Mouse (Mus musculus) liver, postnatal 0 days (tissue): ENCODE measurements at regions not wholly inside any gene's neighbourhood (a gene's known extent, or its start where the extent isn't known, plus 50 kb on each side); places are given as distances from the start of the nearest gene placed in this dataset.

Source experiments
- ATAC-seq: fragments of 200-750 bp; cut with Nextera tagmentation; 2 replicates; pipeline ENCODE4 v1.8.0; 2017; ENCODE audit warnings: mild to moderate bottlenecking, moderate library complexity
- DNase-seq: peaks from one replicate; pipeline ENCODE4 v3.0.0-alpha.2; 2016
- H3K27ac ChIP-seq: fragments of 300-500 bp; sonication (generic); 2 replicates; pipeline ENCODE4 v1.5.1; 2014; ENCODE audit warnings: antibody characterized with exemption, moderate library complexity, mild to moderate bottlenecking, low read depth
- H3K27me3 ChIP-seq: fragments of 300-500 bp; sonication (generic); 2 replicates; pipeline ENCODE4 v1.6.1; 2014; ENCODE audit warnings: low read length, control low read depth, mixed read lengths; ENCODE audit not compliant: insufficient read depth
- H3K36me3 ChIP-seq: fragments of 300-500 bp; sonication (generic); replicated peaks from 2 replicates; pipeline ENCODE4 v1.6.1; 2014; ENCODE audit warnings: mild to moderate bottlenecking, control low read depth, low read length, moderate library complexity, mixed read lengths; ENCODE audit not compliant: insufficient read depth
- H3K4me1 ChIP-seq: fragments of 300-500 bp; sonication (generic); 2 replicates; pipeline ENCODE4 v1.6.1; 2014; ENCODE audit warnings: antibody characterized with exemption, mild to moderate bottlenecking, control low read depth; ENCODE audit not compliant: insufficient read depth
- H3K4me2 ChIP-seq: fragments of 300-500 bp; sonication (generic); 2 replicates; pipeline ENCODE4 v1.6.1; 2014; ENCODE audit warnings: low read depth, mild to moderate bottlenecking, low read length, moderate library complexity, mixed read lengths
- H3K4me3 ChIP-seq: fragments of 300-500 bp; sonication (generic); 2 replicates; pipeline ENCODE4 v1.5.1; 2014; ENCODE audit warnings: low read depth, low read length
- H3K9ac ChIP-seq: fragments of 300-500 bp; sonication (generic); replicated peaks from 2 replicates; pipeline ENCODE4 v1.6.1; 2014; ENCODE audit warnings: mild to moderate bottlenecking, moderate library complexity
- H3K9me3 ChIP-seq: fragments of 300-500 bp; sonication (generic); 2 replicates; pipeline ENCODE4 v1.6.1; 2016; ENCODE audit warnings: mild to moderate bottlenecking, control low read depth, low read length, mixed read lengths
- CTCF ChIP-seq: sonication (generic); IDR thresholded peaks from 2 replicates; pipeline ENCODE4 v1.5.1; 2016; ENCODE audit warnings: antibody characterized with exemption, low read depth
- EP300 ChIP-seq: IDR thresholded peaks from 2 replicates; pipeline ENCODE4 v1.6.1; 2016; ENCODE audit warnings: antibody characterized with exemption, low read depth, mild to moderate bottlenecking
- WGBS: fragments of 180-500 bp; shearing (Covaris S2); extraction: QIAGEN DNeasy Blood & Tissue Kit; methylation state at CpG from one replicate; pipeline ENCODE4 v1.1.7; 2014; ENCODE audit not compliant: insufficient replicate concordance; 5-methylcytosine and 5-hydroxymethylcytosine counted together

GRCm38 (mm10) chrX:143024325-143024971 is 57.9 kb upstream of the Ammecr1 start:
- no peaks in the 10 kb centered on the region for H3K36me3 ChIP-seq
- TF ChIP-seq CTCF, result no peak
- no peak for TF ChIP-seq EP300
- H3K27ac ChIP-seq, result no peak overlapping the region
- H3K4me2 ChIP-seq, result no peak overlapping the region
- H3K4me1 ChIP-seq, result no peaks in the 10 kb centered on the region
- ATAC-seq, result no peak
- no peaks in the 10 kb centered on the region for H3K27me3 ChIP-seq
- no peak overlapping the region for H3K4me3 ChIP-seq
- no peak for DNase-seq
- H3K9me3 ChIP-seq, result no peaks in the 10 kb centered on the region
- 88% methylated on average over 6 of the region's 6 CpGs for WGBS
- H3K9ac ChIP-seq, result no peak overlapping the region

GRCm38 (mm10) chrX:143030371-143031010 is 64.0 kb upstream of the Ammecr1 start:
- Histone ChIP-seq H3K27ac (no peak overlapping the region), H3K9me3 (no peaks in the 10 kb centered on the region), H3K4me2 (no peak overlapping the region), H3K9ac (no peak overlapping the region), H3K4me3 (no peak overlapping the region), H3K36me3 (no peaks in the 10 kb centered on the region), H3K27me3 (no peaks in the 10 kb centered on the region), H3K4me1 (no peaks in the 10 kb centered on the region)
- no peak for DNase-seq
- ATAC-seq, result no peak
- WGBS, result 40% methylated on average over 10 of the region's 10 CpGs
- TF ChIP-seq EP300 (no peak), CTCF (no peak)

- DNase-seq (no peak), ATAC-seq (no peak)
- TF ChIP-seq EP300 (no peak), CTCF (no peak)
- H3K27ac ChIP-seq, result no peak overlapping the region
- no peaks in the 10 kb centered on the region for H3K36me3 ChIP-seq
- H3K27me3 ChIP-seq, result no peaks in the 10 kb centered on the region
- no peaks in the 10 kb centered on the region for H3K4me1 ChIP-seq
- 83% methylated on average over 4 of the region's 4 CpGs for WGBS
- H3K9ac ChIP-seq, result no peak overlapping the region
- H3K4me2 ChIP-seq, result no peak overlapping the region
- no peaks in the 10 kb centered on the region for H3K9me3 ChIP-seq
- no peak overlapping the region for H3K4me3 ChIP-seq
Observed at GRCm38 (mm10) chrX:143039878-143040277, 59.5 kb upstream of the Rtl9 start.

GRCm38 (mm10) chrX:143044296-143044695 is 55.1 kb upstream of the Rtl9 start:
- Histone ChIP-seq H3K4me1 (no peaks in the 10 kb centered on the region), H3K9me3 (no peaks in the 10 kb centered on the region), H3K36me3 (no peaks in the 10 kb centered on the region), H3K9ac (no peak overlapping the region), H3K4me2 (no peak overlapping the region), H3K27me3 (no peaks in the 10 kb centered on the region), H3K4me3 (no peak overlapping the region), H3K27ac (peak overlapping the region; percentile 51)
- WGBS, result 58% methylated on average over 4 of the region's 4 CpGs
- DNase-seq, result no peak
- peak; percentile 92 for ATAC-seq
- TF ChIP-seq EP300 (peak; percentile 78), CTCF (no peak)

- H3K36me3 ChIP-seq, result no peaks in the 10 kb centered on the region
- TF ChIP-seq EP300, result no peak
- no peak overlapping the region for H3K4me2 ChIP-seq
- H3K27ac ChIP-seq, result no peak overlapping the region
- DNase-seq, result no peak
- H3K4me1 ChIP-seq, result no peaks in the 10 kb centered on the region
- 73% methylated on average over 8 of the region's 8 CpGs for WGBS
- no peaks in the 10 kb centered on the region for H3K27me3 ChIP-seq
- no peak for ATAC-seq
- no peak overlapping the region for H3K4me3 ChIP-seq
- H3K9ac ChIP-seq, result no peak overlapping the region
- H3K9me3 ChIP-seq, result no peaks in the 10 kb centered on the region
Observed at GRCm38 (mm10) chrX:143046293-143046692, 53.1 kb upstream of the Rtl9 start.
